Mouse (Mus musculus): ENCODE results near the gene Atad1. TPM values are rescaled to one million over a fixed set of nuclear protein-coding genes. Genes with fewer than 3 reads are reported as not detected.
A peak's percentile ranks its signal among the peaks of the same experiment; 100 is the strongest.
"Not testable (repeated sequence)": the region's sequence is repeated elsewhere in the genome, so short reads cannot be mapped to it uniquely, and the experiment has no call there.

Gene Atad1
- 10 to 100 TPM; 91.3 to 96.5 TPM for total RNA-seq (2021)
- long read RNA-seq, experiment 1, transcript Atad1-203 (10 exons, 3,771 nt), result major isoform, 85 of 94 reads
- long read RNA-seq, experiment 1, partial matches to known transcripts, result 4 of 94 reads
- long read RNA-seq, experiment 1, other reads (novel, unspliced or antisense), result 4 of 94 reads
- long read RNA-seq, experiment 2, transcript Atad1-203 (10 exons, 3,771 nt), result major isoform, 62 of 67 reads
- long read RNA-seq, experiment 2, partial matches to known transcripts, result 3 of 67 reads
- long read RNA-seq, experiment 2, other reads (novel, unspliced or antisense), result 2 of 67 reads

- no peak within 1 kb of the TSS for H3K27ac ChIP-seq
- no peak for TF ChIP-seq CTCF (IDR thresholded peaks at IDR 0.05)
- H3K4me3 ChIP-seq, result no peak within 1 kb of the TSS
- no peak for DNase-seq (ENCODE audit: extremely low spot score in 1 of 2, low spot score in 2 of 2)
- intact Hi-C loops (cut with DNase I), result no loop called here
Measured at GRCm38 (mm10) chr19:32739686-32740085, at the start of gene Atad1. Atad1 (minus strand) TSS chr19:32739786.

GRCm38 (mm10) chr19:32788016-32788415, 48.4 kb upstream of the Atad1 start:
- H3K27ac ChIP-seq; DNase-seq (ENCODE audit: extremely low spot score in 1 of 2, low spot score in 2 of 2); intact Hi-C loops (cut with DNase I); H3K4me3 ChIP-seq: not testable (repeated sequence)

- intact Hi-C loops (cut with DNase I); H3K4me3 ChIP-seq; DNase-seq (ENCODE audit: extremely low spot score in 1 of 2, low spot score in 2 of 2); H3K27ac ChIP-seq: not testable (repeated sequence)
Measured at GRCm38 (mm10) chr19:32787388-32787787, 47.8 kb upstream of the Atad1 start.

GRCm38 (mm10) chr19:32781305-32782071, 41.9 kb upstream of the Atad1 start:
- no peak for DNase-seq (ENCODE audit: extremely low spot score in 1 of 2, low spot score in 2 of 2)
- intact Hi-C loops (cut with DNase I), result no loop called here
- Histone ChIP-seq H3K4me3 (no peak overlapping the region), H3K27ac (no peak overlapping the region)
- TF ChIP-seq CTCF (IDR thresholded peaks at IDR 0.05), result no peak

- Histone ChIP-seq H3K27ac (no peak overlapping the region), H3K4me3 (no peak overlapping the region)
- no peak for TF ChIP-seq CTCF (IDR thresholded peaks at IDR 0.05)
- intact Hi-C loops (cut with DNase I), result no loop called here
- no peak for DNase-seq (ENCODE audit: extremely low spot score in 1 of 2, low spot score in 2 of 2)
Measured at GRCm38 (mm10) chr19:32779131-32779530, 39.5 kb upstream of the Atad1 start.

- no peak for TF ChIP-seq CTCF (IDR thresholded peaks at IDR 0.05)
- no peak for DNase-seq (ENCODE audit: extremely low spot score in 1 of 2, low spot score in 2 of 2)
- Histone ChIP-seq H3K4me3 (no peak overlapping the region), H3K27ac (no peak overlapping the region)
- intact Hi-C loops (cut with DNase I), result no loop called here
Measured at GRCm38 (mm10) chr19:32778411-32778810, 38.8 kb upstream of the Atad1 start.

GRCm38 (mm10) chr19:32762493-32762892, 22.9 kb upstream of the Atad1 start:
- H3K27ac ChIP-seq, result no peak overlapping the region
- peak overlapping the region; percentile 92 for H3K4me3 ChIP-seq
- no peak for DNase-seq (ENCODE audit: extremely low spot score in 1 of 2, low spot score in 2 of 2)
- TF ChIP-seq CTCF (IDR thresholded peaks at IDR 0.05), result no peak
- intact Hi-C loops (cut with DNase I), result no loop called here

GRCm38 (mm10) chr19:32761162-32761561, 21.6 kb upstream of the Atad1 start:
- intact Hi-C loops (cut with DNase I), result no loop called here
- TF ChIP-seq CTCF (IDR thresholded peaks at IDR 0.05), result no peak
- DNase-seq (ENCODE audit: extremely low spot score in 1 of 2, low spot score in 2 of 2), result no peak
- Histone ChIP-seq H3K27ac (no peak overlapping the region), H3K4me3 (peak overlapping the region; percentile 92)

- Histone ChIP-seq H3K4me3 (peak overlapping the region; percentile 92), H3K27ac (no peak overlapping the region; the same call in 1 of the 2 replicates)
- no peak for TF ChIP-seq CTCF (IDR thresholded peaks at IDR 0.05)
- DNase-seq (ENCODE audit: extremely low spot score in 1 of 2, low spot score in 2 of 2), result no peak
- intact Hi-C loops (cut with DNase I), result no loop called here
Measured at GRCm38 (mm10) chr19:32760499-32760898, 20.9 kb upstream of the Atad1 start.

GRCm38 (mm10) chr19:32759357-32760024, 19.9 kb upstream of the Atad1 start:
- Histone ChIP-seq H3K4me3 (peak overlapping the region; percentile 92), H3K27ac (peak overlapping the region; percentile 97)
- TF ChIP-seq CTCF (IDR thresholded peaks at IDR 0.05), result no peak
- intact Hi-C loops (cut with DNase I), result loop anchor here (5.0 kb wide), 1 partner anchor 343 kb away; no protein-coding TSS in a partner anchor
- DNase-seq (ENCODE audit: extremely low spot score in 1 of 2, low spot score in 2 of 2), result no peak

GRCm38 (mm10) chr19:32758793-32759161, 19.2 kb upstream of the Atad1 start:
- Histone ChIP-seq H3K27ac (peak overlapping the region; percentile 97), H3K4me3 (peak overlapping the region; percentile 92)
- no peak for TF ChIP-seq CTCF (IDR thresholded peaks at IDR 0.05)
- intact Hi-C loops (cut with DNase I), result loop anchor here (5.0 kb wide), 1 partner anchor 344 kb away; no protein-coding TSS in a partner anchor
- DNase-seq (ENCODE audit: extremely low spot score in 1 of 2, low spot score in 2 of 2), result no peak
